Mouse (Mus musculus) stomach, embryonic 16.5 days (tissue): ENCODE measurements around the gene Nlrp6. TPM values are rescaled to one million over a fixed set of nuclear protein-coding genes. Genes with fewer than 3 reads are reported as not detected.
A peak's percentile ranks its signal among the peaks of the same experiment; 100 is the strongest.
"Not testable (repeated sequence)": the region's sequence is repeated elsewhere in the genome, so short reads cannot be mapped to it uniquely, and the experiment has no call there.

Source experiments
- ATAC-seq: fragments of 200-750 bp; cut with Nextera tagmentation; 2 replicates; pipeline ENCODE4 v1.8.0; 2017; ENCODE audit warnings: moderate number of reproducible peaks, moderate TSS enrichment; ENCODE audit not compliant: insufficient read depth, low FRiP score
- H3K27ac ChIP-seq: fragments of 300-500 bp; sonication (generic); 2 replicates; pipeline ENCODE4 v1.5.1; 2014; ENCODE audit warnings: low read length
- H3K27me3 ChIP-seq: fragments of 300-500 bp; sonication (generic); 2 replicates; pipeline ENCODE4 v1.6.1; 2014; ENCODE audit warnings: low read length, control low read depth, mixed read lengths; ENCODE audit not compliant: control insufficient read depth, insufficient read depth
- H3K36me3 ChIP-seq: fragments of 300-500 bp; sonication (generic); 2 replicates; pipeline ENCODE4 v1.6.1; 2014; ENCODE audit warnings: low read length; ENCODE audit not compliant: control insufficient read depth, insufficient read depth
- H3K4me1 ChIP-seq: fragments of 300-500 bp; sonication (generic); 2 replicates; pipeline ENCODE4 v1.6.1; 2014; ENCODE audit warnings: low read length, control low read depth, mixed read lengths; ENCODE audit not compliant: control insufficient read depth, insufficient read depth
- H3K4me2 ChIP-seq: fragments of 300-500 bp; sonication (generic); 2 replicates; pipeline ENCODE4 v1.6.1; 2014; ENCODE audit warnings: low read depth, low read length, mixed read lengths
- H3K4me3 ChIP-seq: fragments of 300-500 bp; sonication (generic); replicated peaks from 2 replicates; pipeline ENCODE4 v1.5.1; 2014; ENCODE audit warnings: mild to moderate bottlenecking, low read length
- H3K9ac ChIP-seq: fragments of 300-500 bp; sonication (generic); 2 replicates; pipeline ENCODE4 v1.6.1; 2014; ENCODE audit warnings: low read length
- H3K9me3 ChIP-seq: fragments of 300-500 bp; sonication (generic); replicated peaks from 2 replicates; pipeline ENCODE4 v1.6.1; 2016; ENCODE audit warnings: low read length, control low read depth; ENCODE audit not compliant: control insufficient read depth
- WGBS: fragments of 180-500 bp; shearing (Covaris S2); extraction: QIAGEN DNeasy Blood & Tissue Kit; methylation state at CpG from one replicate; pipeline ENCODE4 v1.1.7; 2014; 5-methylcytosine and 5-hydroxymethylcytosine counted together
- polyA plus RNA-seq: library from polyadenylated mRNA; unstranded; fragments of >200 nt; fragmentation: Nextera tagmentation; extraction: Ambion mirVana; gene quantifications from 2 replicates; pipeline ENCODE4 v1.2.1, GENCODE M21; 2015

Gene Nlrp6
- polyA plus RNA-seq, 1 experiment from 2014 or later: 9.9 TPM

DNA sequence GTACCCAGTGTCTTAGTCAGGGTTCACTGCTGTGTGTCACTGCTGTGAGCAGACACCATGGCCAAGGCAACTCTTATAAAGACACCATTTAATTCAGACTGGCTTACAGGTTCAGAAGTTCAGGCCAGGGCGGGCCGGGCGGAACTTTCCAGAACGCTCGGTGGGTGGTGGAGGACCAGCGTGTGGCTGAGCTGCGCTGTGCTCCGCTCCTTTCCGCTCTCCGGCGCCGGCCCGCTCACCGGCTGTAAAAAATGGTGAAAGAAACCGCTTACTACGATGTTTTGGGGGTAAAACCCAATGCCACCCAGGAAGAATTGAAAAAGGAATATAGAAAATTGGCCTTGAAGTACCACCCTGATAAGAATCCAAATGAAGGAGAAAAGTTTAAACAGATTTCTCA lies 30.1 kb upstream of the Nlrp6 start:
- H3K36me3 ChIP-seq: peaks cover 32% of the 10 kb centered on the region
- not testable (repeated sequence) for H3K4me1 ChIP-seq, H3K4me2 ChIP-seq, H3K9me3 ChIP-seq, ATAC-seq, H3K27ac ChIP-seq, H3K4me3 ChIP-seq, H3K27me3 ChIP-seq, H3K9ac ChIP-seq
- 96% methylated on average over 16 of the region's 16 CpGs for WGBS

DNA sequence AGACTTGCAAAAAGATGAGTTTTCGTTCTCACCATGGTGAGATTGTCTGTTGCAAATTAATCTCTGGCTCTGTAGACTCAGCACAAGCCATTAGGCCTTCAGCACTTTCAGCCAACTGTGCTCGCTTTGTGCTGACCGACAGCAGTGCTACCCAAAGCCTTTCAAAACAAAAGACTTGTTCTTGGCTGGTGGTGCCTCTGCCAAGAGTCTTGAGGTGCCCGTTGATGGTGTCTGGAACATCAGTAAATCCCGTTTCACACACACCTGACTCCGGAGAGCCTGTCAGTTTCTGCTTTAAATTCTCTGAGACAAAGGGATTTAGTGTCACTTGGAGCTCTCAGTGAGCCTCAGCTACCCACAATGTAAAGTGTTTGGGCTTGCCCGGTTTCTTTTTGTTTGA lies 26.7 kb upstream of the Nlrp6 start:
- ATAC-seq: no peak
- Histone ChIP-seq H3K36me3 (peaks cover 21% of the 10 kb centered on the region), H3K4me3 (no peak overlapping the region), H3K4me1 (no peaks in the 10 kb centered on the region), H3K4me2 (no peak overlapping the region), H3K9me3 (no peaks in the 10 kb centered on the region), H3K27me3 (no peaks in the 10 kb centered on the region), H3K9ac (no peak overlapping the region), H3K27ac (no peak overlapping the region)
- WGBS: 89% methylated on average over 7 of the region's 7 CpGs

DNA sequence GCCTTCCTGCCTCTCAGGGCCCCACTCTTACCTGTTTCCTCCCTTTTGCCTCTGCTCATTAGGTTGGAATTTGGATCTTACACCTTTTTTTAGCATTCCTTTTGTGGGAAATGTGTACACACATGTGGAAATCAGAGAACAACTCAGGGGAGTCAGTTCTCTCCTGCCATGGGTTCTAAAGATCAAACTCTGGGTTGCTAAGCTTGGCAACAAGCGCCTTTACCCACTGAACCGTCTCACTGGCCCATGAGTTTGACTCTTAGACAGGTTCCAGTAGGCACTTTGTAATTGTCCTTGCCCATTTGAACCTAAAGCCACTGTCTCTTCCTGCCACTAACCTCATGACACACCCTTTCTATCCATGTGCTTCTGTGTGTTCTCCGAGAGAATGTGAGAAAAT lies 26.1 kb upstream of the Nlrp6 start:
- Histone ChIP-seq H3K4me1 (no peaks in the 10 kb centered on the region), H3K4me3 (no peak overlapping the region), H3K4me2 (no peak overlapping the region), H3K36me3 (peaks cover 21% of the 10 kb centered on the region), H3K9ac (no peak overlapping the region), H3K9me3 (no peaks in the 10 kb centered on the region), H3K27me3 (no peaks in the 10 kb centered on the region), H3K27ac (no peak overlapping the region)
- ATAC-seq: no peak
- WGBS: 91% methylated on average over 3 of the region's 3 CpGs

DNA sequence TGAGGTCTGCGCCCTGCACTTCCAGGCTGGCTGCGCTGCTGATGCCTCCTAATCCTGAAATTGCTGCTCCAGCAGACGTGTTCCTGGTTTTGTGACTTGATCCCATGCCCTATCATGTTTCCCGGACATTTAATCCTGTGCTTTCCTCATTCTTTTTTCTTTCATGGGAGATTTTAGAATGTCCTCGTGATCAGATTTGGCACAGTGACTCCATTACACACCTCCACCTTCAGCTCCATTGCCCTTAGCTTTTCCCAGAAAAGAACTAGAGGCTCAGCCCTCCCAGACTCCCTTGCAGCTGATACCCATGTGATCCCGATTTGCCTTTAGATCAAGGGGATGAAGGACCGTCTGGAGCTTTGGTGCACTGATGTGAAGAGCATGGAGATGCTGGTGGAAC lies 22.8 kb upstream of the Nlrp6 start:
- no peak for ATAC-seq
- Histone ChIP-seq H3K9ac (no peak overlapping the region), H3K4me3 (no peak overlapping the region), H3K4me1 (no peaks in the 10 kb centered on the region), H3K4me2 (no peak overlapping the region), H3K27me3 (no peaks in the 10 kb centered on the region), H3K27ac (no peak overlapping the region), H3K9me3 (no peaks in the 10 kb centered on the region), H3K36me3 (peaks cover 10% of the 10 kb centered on the region)
- WGBS: 87% methylated on average over 7 of the region's 7 CpGs

DNA sequence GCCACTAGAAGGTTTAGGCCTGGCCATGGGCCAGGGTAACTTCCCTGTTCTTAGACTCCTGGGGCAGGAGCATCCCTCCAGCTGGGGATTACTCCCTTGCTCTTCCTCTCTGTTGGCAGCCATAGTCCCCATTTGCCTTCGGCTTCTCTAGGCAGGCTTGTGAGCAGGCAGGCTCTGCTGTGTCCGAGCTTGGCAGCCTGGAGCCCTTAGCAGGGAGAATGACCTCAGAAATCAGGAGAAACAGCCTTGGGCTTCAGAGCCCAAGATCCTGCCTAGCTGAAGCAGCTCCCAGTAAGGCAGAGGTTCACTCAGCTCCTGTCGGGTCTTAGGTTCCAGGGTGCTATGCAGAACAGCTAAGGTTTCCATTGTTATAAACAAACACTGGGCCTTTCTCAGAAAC lies 21.6 kb upstream of the Nlrp6 start:
- 67% methylated on average over 3 of the region's 3 CpGs for WGBS

DNA sequence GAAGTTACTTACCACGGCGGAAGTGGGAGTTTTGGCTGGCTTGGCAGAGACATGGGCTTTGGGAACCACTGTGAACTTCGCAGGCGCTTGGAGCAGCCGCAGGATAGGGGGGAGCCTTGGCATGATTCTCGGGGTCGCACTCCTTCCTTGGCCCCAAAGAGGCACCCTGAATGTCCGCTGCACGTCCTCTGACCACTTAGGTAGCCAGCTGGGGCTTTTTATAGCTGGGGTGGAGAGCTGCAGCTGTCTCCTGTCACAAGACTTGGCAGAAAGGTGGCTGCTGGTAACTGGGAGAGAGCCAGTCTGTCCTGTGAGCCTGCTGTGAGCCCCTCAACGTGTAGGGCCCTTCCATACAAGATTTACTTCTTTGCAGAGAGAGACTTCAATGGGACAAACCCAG lies 20.5 kb upstream of the Nlrp6 start, which contains the start of gene Cox8b:
TSS of gene Cox8b (minus strand) at position 227 of the 400 bp plus-strand sequence.
- H3K36me3 ChIP-seq: peaks cover 3% of the 10 kb centered on the region; the same call in 1 of the 2 replicates
- H3K27me3 ChIP-seq: no peaks in the 10 kb centered on the region
- H3K9me3 ChIP-seq: no peaks in the 10 kb centered on the region
- H3K4me2 ChIP-seq: no peak within 1 kb of the TSS
- H3K4me3 ChIP-seq: no peak within 1 kb of the TSS
- H3K9ac ChIP-seq: 0 out of 2 replicates have a peak within 1 kb of the TSS, but pooled peaks have one; percentile 26
- 60% methylated on average over 10 of the region's 10 CpGs for WGBS
- no peak within 1 kb of the TSS for H3K27ac ChIP-seq
- no peak for ATAC-seq
- no peaks in the 10 kb centered on the region for H3K4me1 ChIP-seq

More for the DNA sequence above, 21.6 kb upstream of the Nlrp6 start:
- ATAC-seq: no peak
- Histone ChIP-seq H3K4me2 (no peak overlapping the region), H3K36me3 (peaks cover 10% of the 10 kb centered on the region), H3K4me3 (no peak overlapping the region), H3K27ac (no peak overlapping the region), H3K9ac (no peak overlapping the region), H3K27me3 (no peaks in the 10 kb centered on the region), H3K4me1 (no peaks in the 10 kb centered on the region), H3K9me3 (no peaks in the 10 kb centered on the region)

DNA sequence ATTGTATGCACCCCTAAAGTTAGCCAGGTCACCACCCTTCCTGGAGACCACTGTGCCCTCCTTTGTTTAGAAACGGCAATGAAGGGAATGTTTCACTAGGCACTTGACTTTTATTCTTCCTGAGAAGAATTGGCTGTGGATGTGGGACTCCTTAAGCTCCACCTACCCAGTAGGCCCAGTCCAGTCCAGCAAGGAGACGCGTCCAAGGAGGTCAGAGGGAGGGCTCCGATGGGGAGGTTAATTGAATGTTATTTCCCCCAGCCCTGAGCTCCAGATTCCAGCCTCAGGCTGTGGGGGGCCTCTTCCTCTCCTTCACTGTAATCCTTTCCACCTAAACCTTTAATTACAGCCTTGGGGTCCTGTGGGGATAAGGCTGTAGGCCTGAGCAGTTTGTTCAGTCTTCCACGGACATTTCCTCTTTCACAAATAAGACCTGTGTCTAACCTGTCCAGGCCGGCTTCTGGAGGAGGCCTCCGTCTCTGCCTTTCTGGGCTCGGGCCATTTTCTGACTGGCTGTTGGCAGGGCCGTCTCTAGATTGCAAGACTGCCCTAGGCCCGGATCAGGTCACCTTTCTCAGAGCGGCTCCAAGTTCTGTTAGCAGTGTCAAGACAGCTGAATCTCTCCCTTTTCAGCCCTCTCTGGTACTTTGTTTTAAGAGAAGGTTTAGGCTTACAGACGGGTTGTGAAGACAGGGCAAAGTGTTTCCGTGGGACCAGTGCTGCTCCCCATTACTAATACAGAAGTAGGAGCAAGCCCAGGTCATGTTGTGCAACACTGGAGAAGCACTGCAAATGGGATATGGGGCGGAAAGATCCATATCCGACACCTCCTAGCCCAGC lies 18.4 kb upstream of the Nlrp6 start:
- Histone ChIP-seq H3K27me3 (no peaks in the 10 kb centered on the region), H3K4me2 (no peak overlapping the region), H3K9me3 (no peaks in the 10 kb centered on the region), H3K4me3 (no peak overlapping the region), H3K36me3 (peaks cover 2% of the 10 kb centered on the region; the same call in 1 of the 2 replicates), H3K9ac (0 out of 2 replicates have a peak overlapping the region, but pooled peaks have one; percentile 23), H3K27ac (no peak overlapping the region), H3K4me1 (no peaks in the 10 kb centered on the region)
- WGBS: 81% methylated on average over 15 of the region's 15 CpGs
- no peak for ATAC-seq

DNA sequence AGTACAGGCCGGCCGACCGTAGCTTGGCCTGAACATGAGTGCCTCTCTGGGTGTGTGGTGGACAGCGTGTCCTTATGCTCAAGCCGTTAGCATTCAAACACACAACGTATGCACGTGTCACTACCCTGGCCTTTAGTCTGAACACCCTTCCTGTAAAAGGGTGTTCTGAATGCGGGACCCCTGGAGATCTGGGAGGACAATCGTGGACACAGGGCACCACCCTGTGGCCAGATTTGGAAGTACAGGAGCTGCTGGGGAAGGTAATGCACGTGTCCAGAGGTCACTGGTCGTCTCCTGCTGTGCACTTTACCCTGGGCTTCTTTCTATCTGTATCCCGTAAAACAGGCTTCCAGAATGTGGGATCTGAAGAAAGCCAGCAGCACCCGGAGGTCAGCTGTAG lies 17.5 kb upstream of the Nlrp6 start:
- WGBS: 24% methylated on average over 13 of the region's 13 CpGs
- H3K27me3 ChIP-seq: no peaks in the 10 kb centered on the region
- H3K4me3 ChIP-seq: no peak overlapping the region
- no peaks in the 10 kb centered on the region for H3K9me3 ChIP-seq
- H3K4me2 ChIP-seq: no peak overlapping the region
- H3K9ac ChIP-seq: peak overlapping the region; percentile 32; the same call in 1 of the 2 replicates
- peak; percentile 51; the same call in 1 of the 2 replicates for ATAC-seq
- H3K4me1 ChIP-seq: no peaks in the 10 kb centered on the region
- no peak overlapping the region for H3K27ac ChIP-seq
- no peaks in the 10 kb centered on the region for H3K36me3 ChIP-seq

DNA sequence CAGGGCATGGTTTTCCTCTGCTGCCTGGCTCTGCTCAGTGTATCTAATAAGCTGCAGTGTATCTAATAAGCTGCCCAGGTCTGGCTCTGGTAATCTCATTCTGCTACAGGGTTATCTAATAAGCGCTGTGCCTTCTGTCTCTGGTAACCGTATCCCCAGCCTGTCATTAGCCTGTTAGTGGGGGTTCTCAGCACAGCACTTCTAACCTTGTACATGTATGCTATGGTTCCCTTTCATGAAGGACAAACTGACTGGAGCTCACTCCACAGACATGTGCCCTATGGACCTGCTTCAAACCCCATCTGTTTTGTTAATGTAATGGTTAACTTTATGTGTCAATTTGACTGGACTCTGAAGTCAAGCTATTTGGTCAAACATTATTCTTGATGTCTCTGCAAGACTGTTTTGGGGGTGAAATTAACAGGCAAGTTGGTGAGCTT lies 15.0 kb upstream of the Nlrp6 start:
- Histone ChIP-seq H3K4me3 (no peak overlapping the region), H3K36me3 (no peaks in the 10 kb centered on the region), H3K4me2 (no peak overlapping the region), H3K9ac (no peak overlapping the region), H3K4me1 (no peaks in the 10 kb centered on the region), H3K27ac (no peak overlapping the region), H3K9me3 (no peaks in the 10 kb centered on the region), H3K27me3 (no peaks in the 10 kb centered on the region)
- 71% methylated on average over 2 of the region's 2 CpGs for WGBS
- ATAC-seq: no peak
